Mouse (Mus musculus): ENCODE results near the gene Rab43.

Gene Rab43

DNA sequence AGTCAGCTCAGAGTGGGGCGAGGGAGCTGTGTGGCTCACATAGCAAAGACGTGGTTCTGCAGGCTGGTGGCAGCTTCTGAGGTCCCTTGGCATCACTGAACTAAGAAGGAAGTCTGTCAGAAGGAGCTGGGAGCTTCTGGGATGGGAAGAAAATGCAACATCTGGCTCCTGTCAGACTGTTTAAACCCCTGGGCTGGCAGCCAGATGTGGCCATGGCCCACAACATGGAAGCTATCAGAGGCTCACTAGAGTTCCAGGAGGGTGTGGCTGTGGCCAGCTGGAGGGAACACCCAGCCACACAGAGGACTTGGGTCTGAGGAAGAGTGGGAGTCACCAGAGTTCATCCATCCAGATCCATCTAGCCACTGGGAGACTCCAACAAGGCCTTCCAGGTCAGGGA is 65.1 kb downstream of the Rab43 start:
- CTCF ChIA-PET: interaction anchor here in 1 of 4 experiments (1.1 kb wide), 1 partner anchor 17 kb away, joined by 3 read pairs; no protein-coding TSS in a partner anchor
- POLR2A ChIA-PET: interaction anchor here in 1 of 4 experiments (1.7 kb wide), 1 partner anchor 16 kb away, joined by 4 read pairs; the partner anchor contains the start of gene Efcc1

DNA sequence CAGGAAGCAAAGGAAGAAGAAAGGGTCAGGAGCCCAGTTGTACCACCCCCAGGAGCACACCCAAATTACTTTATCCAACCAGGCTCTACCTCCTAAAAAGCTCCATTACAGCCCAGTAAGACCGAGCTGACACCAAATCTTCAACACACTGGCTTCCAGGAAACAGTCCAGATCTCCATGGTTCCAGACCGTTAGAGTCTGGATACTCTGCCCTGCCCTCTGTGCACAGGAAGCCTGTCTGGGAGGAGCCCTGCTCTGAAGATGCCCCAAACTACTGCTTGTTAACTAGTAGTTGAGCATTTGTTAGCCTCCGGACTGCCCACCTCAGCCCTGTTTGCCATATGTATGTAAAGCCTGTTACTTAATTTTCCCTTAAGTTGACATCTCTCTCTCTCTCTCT is 65.9 kb downstream of the Rab43 start:
- ChIA-PET POLR2A (interaction anchor here in 1 of 4 experiments (0.6 to 0.7 kb wide), 4 partner anchors 13 to 304 kb away, joined by 3 to 5 read pairs (median 4); no protein-coding TSS in a partner anchor), CTCF (interaction anchor here in 1 of 4 experiments (1.1 kb wide), 1 partner anchor 18 kb away, joined by 3 read pairs; no protein-coding TSS in a partner anchor)

DNA sequence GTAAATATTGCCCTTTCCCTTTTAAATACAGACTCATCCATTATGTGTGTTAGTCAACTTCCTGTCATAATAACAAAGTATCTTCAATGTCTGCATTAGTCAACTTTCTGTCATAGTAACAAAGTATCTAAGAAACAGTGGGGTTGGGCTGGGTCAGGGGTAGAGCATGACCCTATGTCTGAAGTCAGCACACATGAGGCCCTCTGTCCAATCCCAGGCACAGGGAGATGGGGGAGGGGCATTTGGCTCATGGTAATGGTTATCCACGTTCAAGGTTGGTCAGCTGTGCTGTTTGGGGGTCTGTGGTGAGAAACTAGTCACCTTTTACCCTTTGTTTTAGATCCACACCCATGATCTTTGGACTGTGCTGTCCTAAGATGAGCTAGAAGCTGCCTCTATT is 66.7 kb downstream of the Rab43 start:
- CTCF ChIA-PET: no interaction called here
- POLR2A ChIA-PET: interaction anchor here in 1 of 4 experiments (0.6 kb wide), 1 partner anchor 266 kb away, joined by 6 read pairs; no protein-coding TSS in a partner anchor

DNA sequence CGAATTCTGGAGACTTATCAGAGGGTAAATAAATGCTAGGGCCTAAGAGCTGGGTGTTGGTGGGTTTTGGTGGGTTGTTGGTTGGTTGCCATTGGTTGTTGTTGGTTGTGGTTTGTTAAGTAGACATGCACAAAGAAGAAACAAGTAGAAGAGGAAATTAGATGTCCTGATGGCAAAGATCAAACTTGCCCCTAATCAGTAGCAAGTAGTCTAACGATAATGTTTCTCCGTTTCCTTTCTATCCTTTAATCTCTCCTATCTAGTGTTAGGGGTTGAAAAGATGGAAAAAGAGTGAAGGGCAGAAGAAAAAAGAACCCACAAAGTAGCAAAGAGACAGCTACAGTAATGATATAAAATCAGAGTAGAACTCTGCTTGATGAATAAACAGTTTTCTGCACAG is 67.3 kb downstream of the Rab43 start:
- ChIA-PET CTCF (interaction anchor here in 1 of 4 experiments (1.0 kb wide), 1 partner anchor 12 kb away, joined by 3 read pairs; no protein-coding TSS in a partner anchor), POLR2A (interaction anchor here in 1 of 4 experiments (0.6 to 1.3 kb wide), 3 partner anchors 10 to 266 kb away, joined by 3 to 6 read pairs (median 3); no protein-coding TSS in a partner anchor)

DNA sequence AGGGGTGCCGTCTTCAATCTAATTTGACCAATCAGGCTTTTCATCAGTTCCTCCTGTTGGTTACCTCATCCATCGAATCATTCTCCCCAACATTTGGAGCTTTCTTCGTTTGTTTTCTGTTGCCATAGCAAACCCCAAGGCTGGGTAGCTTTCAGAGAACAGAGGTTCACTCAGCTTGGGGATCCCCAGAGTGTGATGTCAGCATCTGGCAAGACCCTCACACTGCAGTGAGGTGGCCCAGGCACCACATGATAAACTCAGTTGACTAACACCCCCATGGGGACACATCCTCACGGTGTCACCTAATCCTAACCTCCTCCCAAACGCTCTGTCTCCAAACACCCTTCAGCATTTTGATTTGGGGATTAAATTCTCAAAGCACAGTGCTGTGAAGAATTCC is 68.7 kb downstream of the Rab43 start:
- ChIA-PET CTCF (no interaction called here), POLR2A (interaction anchor here in 1 of 4 experiments (0.9 to 1.8 kb wide), 3 partner anchors 12 to 162 kb away, joined by 3 to 6 read pairs (median 3); partner anchors contain the start of gene Efcc1)

DNA sequence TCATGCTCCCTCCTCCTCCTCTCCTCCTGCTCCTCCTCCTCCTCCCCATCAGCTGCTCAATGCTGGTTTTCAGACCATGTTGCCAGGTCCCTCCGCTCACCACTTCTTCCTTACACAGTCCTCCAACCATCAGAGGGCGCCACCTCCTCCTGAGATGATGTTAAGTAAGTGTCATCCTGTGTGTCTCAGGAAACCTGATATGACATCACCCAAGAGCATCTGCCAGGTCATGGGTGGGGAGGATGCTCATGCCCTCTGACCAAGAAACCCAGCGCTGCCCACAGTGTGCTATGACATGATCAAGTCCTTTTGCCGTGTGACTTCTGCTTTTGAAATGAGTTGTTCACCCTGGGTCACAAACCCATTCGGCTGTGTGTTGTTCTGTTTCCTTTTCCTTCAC is 69.2 kb downstream of the Rab43 start:
- CTCF ChIA-PET: interaction anchor here in 2 of 4 experiments (0.6 to 1.5 kb wide), 4 partner anchors 8 to 11 kb away, joined by 3 read pairs; no protein-coding TSS in a partner anchor
- POLR2A ChIA-PET: interaction anchor here in 2 of 4 experiments (0.9 to 1.8 kb wide), 2 partner anchors 12 kb away, joined by 4 to 6 read pairs; partner anchors contain the start of gene Efcc1 (in 2 of the 2)

DNA sequence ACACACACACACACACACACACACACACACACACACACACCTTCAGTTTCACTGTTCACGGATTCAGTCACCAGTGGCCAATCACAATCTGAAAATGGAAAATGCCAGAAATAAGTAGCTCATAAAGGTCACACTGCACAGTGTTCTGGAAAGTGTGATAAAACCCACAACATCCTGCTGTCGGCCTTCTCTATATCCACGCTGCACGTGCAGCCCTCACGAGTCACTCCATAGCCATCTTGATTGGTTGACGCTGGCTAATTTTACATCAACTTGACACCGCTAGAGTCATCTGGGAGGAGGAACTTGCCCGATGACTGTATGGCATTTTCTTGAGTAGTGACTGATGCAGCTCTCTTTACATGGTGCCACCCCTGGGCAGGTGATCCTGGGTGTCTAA is 70.0 kb downstream of the Rab43 start:
- CTCF ChIA-PET: interaction anchor here in 2 of 4 experiments (0.6 to 1.5 kb wide), 4 partner anchors 9 to 10 kb away, joined by 3 read pairs; no protein-coding TSS in a partner anchor
- POLR2A ChIA-PET: interaction anchor here in 2 of 4 experiments (0.7 to 1.0 kb wide), 3 partner anchors 11 to 614 kb away, joined by 3 to 4 read pairs (median 3); partner anchors contain the start of genes Efcc1 (in 1 of the 2) and Isy1 (in 1 of the 2)

DNA sequence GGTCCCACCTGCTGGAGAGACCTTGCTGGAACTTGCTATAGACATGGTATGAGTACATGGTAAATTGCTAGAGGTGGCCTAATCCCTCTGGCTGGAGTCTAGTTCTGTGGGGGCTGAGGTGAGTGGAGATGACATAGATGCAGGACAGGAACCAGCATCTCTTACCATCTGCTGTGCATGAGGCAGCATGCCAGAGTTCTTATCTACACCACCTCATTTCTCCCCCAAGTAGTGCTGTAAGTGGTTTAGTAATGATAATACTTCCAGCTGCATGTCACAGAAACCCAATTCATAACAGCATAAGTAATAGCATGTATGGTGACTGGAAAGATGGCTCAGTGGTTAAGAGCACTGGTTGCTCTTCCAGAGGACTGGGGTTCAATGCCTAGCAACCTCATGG is 71.5 kb downstream of the Rab43 start:
- CTCF ChIA-PET: no interaction called here
- POLR2A ChIA-PET: interaction anchor here in 1 of 4 experiments (1.1 kb wide), 1 partner anchor 18 kb away, joined by 3 read pairs; no protein-coding TSS in a partner anchor

DNA sequence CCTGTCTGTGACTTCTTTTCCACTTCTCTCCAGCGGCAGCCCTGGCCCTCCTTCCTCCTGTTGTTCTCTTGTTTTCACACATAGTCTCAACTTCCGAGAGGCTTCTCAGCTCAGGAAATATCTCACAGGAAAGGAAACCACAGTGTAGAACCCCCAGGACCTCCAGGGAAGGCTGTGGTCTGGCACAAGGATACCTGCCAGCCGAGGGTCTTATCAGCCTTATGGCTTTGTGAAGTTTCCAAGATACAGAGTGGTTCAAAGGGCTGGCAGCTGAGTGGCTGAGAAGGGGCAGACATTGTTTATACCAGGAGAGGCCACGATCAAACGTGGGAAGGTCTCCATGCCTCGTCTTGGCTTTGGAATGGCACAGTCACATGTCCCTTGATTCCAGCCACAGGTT is 72.1 kb downstream of the Rab43 start:
- ChIA-PET POLR2A (interaction anchor here in 2 of 4 experiments (0.5 to 1.1 kb wide), 3 partner anchors 17 to 22 kb away, joined by 3 to 5 read pairs (median 3); no protein-coding TSS in a partner anchor), CTCF (no interaction called here)

Data from embryonic stem cell, embryonic (primary cell).